Mouse (Mus musculus): Measurements from ENCODE around the gene Snx29.

Gene Snx29

DNA sequence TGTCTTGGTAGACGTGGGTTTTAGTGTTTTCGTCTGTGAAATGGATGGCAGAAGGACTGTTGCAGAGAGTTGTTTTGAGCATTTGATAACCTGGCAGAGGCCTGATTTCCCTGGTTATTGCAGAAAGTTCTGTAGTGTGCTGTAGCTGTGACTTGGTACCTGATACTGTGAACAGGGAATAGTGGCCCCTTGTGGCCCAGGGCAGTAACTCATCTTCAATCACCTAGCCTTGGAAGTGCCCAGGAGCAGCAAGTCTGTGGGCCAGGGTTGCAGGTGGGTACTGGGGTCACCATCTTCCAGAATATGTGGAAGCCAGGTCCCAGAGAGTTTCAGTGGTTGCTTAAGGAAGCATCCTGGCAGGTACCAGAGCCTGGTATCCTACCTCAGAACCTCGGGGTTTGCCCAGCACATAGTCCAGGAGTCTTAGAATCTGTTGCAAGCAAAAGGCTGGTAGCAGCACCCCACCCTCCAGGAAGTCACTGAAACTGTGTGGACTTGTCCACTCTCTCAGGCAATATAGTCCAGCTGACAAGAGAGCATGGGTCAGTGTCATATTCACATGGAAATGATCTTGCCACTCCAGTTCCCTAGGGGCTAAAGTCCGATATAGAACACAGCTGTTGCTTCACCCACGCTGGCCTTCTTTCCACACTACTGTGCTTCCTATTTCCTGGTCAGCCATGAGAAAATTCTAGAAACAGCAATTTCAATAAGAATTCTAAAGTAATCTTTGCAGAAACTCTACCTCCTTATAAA is 281.1 kb downstream of the Snx29 start:
- peak in 1 of 2 experiments; percentile 42 for DNase-seq

DNA sequence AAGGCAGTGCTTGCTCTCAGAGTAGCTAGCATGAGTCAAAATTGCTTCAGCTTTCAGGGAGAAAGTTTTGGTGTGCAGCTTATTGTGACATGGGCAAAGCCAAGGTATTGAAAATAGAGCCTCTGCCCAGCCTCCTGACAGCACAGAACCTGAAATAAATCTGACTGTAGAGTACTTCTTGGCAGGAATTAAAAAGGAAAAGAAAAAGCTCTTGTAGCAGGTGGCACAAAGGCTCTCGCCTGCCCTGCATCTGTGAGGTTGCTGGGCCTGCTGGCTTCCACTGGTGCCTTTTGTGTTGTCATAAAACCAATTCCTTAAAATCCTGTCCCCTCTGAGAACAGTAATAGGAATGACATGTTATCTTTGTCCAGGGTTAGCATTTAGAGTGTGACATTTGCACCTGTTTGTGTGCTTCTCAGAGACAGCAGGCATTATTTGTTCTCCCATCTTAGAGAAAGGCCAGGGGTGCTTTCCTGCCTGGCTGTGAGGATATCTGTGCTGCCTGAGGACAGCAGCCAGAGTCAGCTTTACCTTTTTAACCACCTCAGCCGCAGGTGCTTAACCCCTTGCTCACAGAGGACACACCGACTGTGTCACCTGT is 289.9 kb downstream of the Snx29 start:
- no peak for DNase-seq

GRCm38 (mm10) chr16:11614401-11615014 is 291.8 kb downstream of the Snx29 start:
- no peak for DNase-seq

DNA sequence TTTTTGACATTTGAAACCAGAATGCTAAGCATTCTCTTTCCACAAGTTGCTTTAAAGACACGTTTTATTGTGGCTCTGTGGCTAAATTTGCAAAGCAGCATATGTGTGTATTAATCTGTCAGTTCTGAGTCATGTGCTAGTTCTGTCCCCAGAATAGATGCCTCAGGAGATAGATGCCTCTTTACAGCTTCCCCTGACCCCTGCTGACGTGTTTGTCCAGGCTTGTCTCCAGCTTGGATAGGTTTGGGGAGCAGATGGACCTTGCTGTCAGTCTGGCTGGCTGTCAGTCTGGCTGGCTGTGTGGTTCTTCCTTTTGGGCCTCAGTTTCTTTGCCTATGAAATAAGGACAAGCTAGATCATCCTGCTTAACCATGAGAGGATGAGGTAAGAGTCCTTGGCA is 292.9 kb downstream of the Snx29 start:
- no peak for DNase-seq

DNA sequence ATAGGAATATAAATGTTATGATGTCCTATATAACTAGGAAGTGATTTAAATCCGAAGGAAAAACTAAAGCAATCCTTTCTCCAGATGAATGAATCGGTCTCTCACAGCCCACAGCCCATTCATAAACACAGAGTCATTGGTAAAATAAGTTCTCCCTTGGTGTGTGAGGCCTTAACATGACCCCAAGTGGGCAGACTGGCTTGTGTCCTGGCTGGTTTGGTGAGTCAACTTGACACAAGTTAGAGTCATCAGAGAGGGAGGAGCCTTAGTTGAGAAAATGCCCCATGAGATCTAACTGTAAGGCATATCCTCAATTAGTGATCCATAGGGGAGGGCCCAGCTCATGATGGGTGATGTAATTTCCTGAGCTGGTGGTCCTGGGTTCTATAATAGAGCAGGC is 297.2 kb downstream of the Snx29 start:
- DNase-seq = no peak

DNA sequence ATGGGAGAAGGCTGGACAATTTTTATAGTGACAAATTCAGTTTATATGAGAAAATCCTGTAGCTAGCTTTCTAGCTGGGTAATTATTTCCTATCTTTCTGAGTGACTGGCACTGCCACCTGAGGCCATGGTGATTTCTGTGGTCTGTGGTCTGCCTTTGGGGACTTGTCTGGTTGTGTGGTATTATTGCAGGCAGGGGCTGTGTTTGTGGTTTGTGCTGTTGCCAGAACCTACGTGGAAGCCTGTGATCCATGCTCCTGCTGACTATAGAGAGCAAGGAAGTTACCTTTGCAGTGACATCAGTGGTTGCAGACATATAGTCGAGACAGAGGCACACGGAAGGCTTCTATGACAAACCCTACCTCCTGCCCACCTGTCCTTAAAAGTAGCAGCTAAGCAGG is 298.3 kb downstream of the Snx29 start:
- no peak for DNase-seq

- DNase-seq = no peak
These were observed 299.0 kb downstream of the Snx29 start for GRCm38 (mm10) chr16:11621664-11622063.

- DNase-seq = no peak
These were observed 300.3 kb downstream of the Snx29 start for GRCm38 (mm10) chr16:11623032-11623431.

DNA sequence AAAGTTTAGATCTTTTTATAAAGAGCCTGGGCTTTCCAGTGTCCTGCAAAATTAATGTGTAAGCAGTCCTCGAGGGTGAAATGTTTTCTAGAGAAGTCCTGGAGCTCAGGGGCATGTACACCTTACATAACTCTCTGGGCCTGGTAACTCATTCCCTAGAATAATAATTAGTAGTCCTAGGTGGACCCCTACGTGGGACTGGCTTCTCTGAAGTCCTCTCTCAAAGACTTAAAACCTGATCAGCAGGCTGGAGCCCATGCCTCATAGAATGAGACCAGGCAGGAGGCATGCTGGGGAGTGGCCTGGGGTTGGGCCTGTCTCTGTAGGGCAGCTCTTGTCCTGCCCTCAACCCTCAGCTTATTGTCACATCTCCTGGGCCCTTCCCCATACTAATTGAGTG is 301.4 kb downstream of the Snx29 start:
- no peak for DNase-seq

DNA sequence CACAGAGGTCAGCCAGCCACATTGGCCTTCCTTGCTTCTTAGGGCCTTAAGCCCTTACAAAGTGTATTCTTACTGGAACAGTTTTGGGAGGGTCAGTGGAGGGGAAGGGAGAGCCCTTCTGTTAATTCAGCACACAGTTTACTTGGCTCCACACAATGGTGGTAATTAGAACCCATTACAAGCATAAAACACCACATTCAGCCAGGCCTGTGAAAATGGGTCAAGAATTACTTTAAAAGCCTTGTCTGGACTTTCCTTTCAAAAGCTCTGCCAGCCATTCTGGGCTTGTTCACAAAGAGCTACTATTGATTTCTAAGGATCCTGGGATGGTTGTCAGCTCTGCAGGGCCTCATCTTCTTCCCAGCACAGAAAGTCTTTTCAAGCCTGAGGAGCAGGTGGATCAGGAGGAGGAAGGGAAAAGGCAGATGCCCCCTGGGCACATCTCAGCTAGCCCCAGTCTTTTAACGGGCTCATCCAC is 303.3 kb downstream of the Snx29 start:
- DNase-seq = no peak

GRCm38 (mm10) chr16:11626616-11627015 is 303.9 kb downstream of the Snx29 start:
- DNase-seq = no peak

DNA sequence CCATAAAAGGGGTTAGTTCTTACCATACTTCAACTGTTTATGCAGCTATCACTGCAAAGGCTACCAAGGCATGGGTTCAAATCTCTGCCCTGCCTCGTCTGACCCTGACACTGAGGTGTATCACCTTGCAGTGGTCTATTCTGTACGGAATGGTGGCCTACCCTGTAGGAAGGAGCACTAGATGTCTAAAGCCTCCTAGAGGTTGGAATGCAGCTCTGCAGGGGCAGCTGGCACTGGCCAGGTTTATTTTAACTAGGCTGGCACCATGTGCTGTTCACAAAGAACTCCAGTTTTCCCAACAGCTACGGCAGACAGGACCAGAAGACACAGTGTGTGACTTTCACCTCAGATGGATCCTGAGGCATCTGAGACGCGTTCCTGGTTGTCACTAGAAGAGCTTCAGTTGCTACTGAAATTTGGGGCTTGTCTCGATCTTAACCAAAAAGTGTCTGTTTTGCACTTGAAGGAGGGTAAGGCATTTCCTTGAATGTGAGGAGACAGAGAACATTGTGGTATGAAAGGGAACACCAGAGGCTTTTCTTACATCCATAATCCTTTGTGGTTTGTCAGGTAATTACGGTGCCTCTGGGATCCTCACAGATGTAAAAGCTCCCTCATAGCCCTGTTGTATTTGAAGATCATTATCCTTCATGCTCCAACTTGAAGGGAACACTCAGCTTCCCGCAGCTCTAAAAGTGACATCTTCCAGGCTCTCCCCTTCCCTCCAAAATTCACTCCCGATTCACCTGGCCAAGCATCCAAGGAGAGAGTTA is 305.3 kb downstream of the Snx29 start:
- DNase-seq = no peak

DNA sequence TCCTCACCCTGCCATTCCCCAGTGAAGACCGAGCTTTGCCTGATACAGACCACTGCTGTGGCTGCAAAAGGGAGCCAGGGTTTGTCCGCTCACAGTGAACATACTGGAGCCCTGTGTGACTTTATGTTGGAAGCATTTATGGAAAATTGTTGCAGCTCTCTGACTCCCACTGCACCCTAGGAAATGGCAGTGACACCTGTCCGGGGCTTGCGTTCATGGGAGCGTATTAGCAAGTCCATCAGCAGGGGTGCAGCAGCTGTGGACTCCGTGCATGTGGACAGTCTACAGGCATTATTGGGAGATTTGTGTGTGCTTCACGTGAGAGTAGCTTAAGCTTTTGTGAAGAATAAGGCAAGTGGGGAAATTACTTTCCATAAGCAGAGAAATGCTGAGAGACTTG is 307.0 kb downstream of the Snx29 start:
- DNase-seq = no peak

DNA sequence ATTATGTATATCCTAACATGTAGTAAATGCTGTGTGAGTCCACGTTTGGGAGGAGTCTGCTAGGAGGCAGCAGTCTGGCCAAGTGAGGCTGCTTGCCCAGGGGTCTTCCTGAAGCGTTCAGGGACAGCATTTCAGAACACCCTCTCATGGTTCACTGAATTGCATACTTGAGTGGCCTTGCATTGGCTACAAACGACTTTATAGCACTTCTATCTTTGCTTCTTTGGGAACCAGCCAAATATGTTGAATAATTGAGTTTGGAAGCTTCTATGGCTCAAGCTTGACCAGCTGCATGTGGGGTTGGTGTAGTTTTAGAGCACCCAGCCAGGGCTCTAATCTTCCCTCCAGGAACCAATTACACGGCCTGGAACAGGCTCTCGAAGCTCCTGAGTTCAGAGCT is 307.8 kb downstream of the Snx29 start:
- peak in 1 of 2 experiments; percentile 62 for DNase-seq

DNA sequence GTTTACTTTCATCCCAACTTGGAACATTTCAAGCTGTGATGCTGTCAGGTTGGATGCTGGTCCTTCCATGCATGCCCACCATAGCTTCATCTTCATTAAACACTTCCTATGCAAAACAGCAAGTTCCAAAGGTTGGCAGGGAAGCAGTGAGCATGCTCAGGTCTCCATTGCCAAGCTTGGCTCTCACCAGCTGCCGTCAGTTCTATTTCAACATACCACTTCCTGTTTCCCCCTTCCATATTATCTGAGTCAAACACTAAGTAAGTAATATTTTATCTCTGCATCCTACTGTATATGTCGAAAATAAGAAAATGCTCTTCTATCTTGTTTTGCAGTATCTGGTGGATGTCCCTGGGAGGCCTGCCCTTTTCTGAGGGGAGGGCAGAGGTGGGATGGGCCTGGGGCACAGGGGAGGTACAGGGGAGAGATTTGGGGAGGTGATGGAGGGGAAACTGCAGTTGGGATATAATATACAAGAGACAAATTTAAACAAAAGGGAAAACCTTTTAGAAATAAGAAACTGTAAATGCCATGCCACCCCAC is 309.6 kb downstream of the Snx29 start:
- DNase-seq = no peak

- DNase-seq = no peak
These were observed 313.6 kb downstream of the Snx29 start for GRCm38 (mm10) chr16:11636196-11636733.

DNA sequence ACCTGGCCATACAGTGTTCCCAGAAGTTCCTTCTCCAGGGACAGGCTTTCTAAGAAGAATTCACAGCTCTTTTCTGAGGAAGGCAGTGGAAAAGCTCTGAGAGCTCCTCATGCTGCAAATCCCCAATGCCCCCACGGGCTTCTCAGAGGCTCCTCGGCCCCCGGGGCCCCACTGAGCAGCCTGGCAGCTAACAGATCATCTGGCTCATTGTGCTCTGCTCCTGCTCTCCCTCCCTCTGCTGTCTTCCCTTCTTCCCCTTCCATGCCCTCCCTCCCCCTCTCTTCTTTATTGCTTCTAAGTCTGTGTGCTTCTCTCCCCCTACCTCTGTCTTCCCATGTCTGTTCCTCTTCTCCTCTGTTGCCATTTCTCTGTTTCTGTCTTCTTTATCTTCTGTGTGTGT is 314.2 kb downstream of the Snx29 start:
- DNase-seq = no peak

- no peak for DNase-seq
These were observed 315.1 kb downstream of the Snx29 start for GRCm38 (mm10) chr16:11637794-11638193.

DNA sequence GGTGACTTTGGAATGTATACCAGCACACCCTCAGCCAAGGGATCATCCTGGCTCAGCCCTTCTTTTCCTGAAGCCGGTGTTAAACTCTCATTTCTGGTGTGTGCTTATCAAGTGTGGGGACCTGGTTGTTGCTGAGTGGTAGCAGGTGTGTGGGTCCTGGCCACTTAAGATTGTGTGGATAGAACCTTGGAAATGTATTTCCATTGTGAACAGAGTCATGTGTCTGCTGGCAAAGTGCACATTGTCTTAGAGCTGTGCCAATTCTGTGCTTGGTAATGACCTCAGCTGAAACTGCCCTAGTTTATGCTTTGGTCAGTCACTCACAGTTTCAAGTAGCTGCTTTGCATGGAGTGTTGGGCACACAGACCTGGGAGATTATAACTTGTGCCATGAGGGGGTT is 316.0 kb downstream of the Snx29 start:
- no peak for DNase-seq

DNA sequence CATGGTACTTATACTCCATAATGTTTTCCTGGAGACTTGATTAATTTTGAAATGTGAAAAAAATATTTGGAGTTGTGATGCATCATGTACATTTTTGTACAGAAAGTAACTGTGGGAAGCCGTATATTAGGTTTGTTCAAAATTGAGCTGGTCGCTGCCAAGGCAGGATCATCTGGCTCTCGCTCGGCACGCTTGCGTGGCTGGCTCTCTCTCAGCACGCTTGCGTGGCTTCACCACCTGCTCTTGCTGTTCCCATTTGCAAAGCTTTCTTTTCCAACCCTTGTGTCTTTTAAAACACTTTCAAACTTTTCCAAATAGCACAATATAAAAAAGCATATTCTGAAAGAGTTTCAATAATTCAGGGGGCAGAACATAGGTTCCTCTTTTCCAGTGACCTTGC is 317.2 kb downstream of the Snx29 start:
- DNase-seq = no peak

- no peak for DNase-seq
These were observed 320.9 kb downstream of the Snx29 start for GRCm38 (mm10) chr16:11643603-11644002.

- no peak for DNase-seq
These were observed 321.7 kb downstream of the Snx29 start for GRCm38 (mm10) chr16:11644399-11644798.

DNA sequence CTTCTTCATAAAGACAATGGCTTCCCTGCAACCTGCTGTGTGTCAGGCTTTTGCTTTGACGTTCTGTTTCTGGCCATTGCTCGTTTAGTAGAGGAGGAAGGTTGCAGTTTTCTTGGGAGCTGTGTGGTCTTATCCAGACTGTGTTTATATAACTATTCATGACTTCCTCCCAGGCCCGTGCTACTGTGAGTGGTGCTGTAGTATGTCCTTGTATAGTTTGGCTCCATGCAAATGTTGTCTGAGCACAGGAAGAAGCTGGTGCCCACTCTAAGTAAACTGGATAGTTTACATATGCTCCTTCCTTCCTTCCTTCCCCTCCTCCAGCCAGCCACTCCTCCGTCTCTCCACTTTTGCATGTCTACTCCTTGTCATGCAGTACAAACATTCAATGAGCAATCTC is 323.0 kb downstream of the Snx29 start:
- peak; percentile 23 to 40 for DNase-seq

All from lung, postnatal 4 days (tissue).